Mouse (Mus musculus) neural tube, embryonic 13.5 days (tissue): ENCODE results near the gene Slc11a2. TPM values are rescaled to one million over a fixed set of nuclear protein-coding genes. Genes with fewer than 3 reads are reported as not detected.
"Not testable (repeated sequence)": the region's sequence is repeated elsewhere in the genome, so short reads cannot be mapped to it uniquely, and the experiment has no call there.

Experiments
- ATAC-seq: fragments of 200-750 bp; cut with Nextera tagmentation; 2 replicates; pipeline ENCODE4 v1.8.0; 2017; ENCODE audit warnings: low read depth, mild to moderate bottlenecking, moderate TSS enrichment, moderate library complexity
- H3K27ac ChIP-seq: fragments of 300-500 bp; sonication (generic); replicated peaks from 2 replicates; pipeline ENCODE4 v1.5.1; 2015; ENCODE audit warnings: moderate library complexity, mild to moderate bottlenecking, inconsistent platforms
- H3K27me3 ChIP-seq: fragments of 300-500 bp; sonication (generic); 2 replicates; pipeline ENCODE4 v1.6.1; 2015; ENCODE audit warnings: mild to moderate bottlenecking, inconsistent platforms
- H3K36me3 ChIP-seq: fragments of 300-500 bp; sonication (generic); 2 replicates; pipeline ENCODE4 v1.6.1; 2015; ENCODE audit warnings: mild to moderate bottlenecking, inconsistent platforms
- H3K4me1 ChIP-seq: fragments of 300-500 bp; sonication (generic); replicated peaks from 2 replicates; pipeline ENCODE4 v1.6.1; 2015; ENCODE audit warnings: inconsistent platforms
- H3K4me2 ChIP-seq: fragments of 300-500 bp; sonication (generic); 2 replicates; pipeline ENCODE4 v1.6.1; 2015; ENCODE audit warnings: inconsistent platforms, mild to moderate bottlenecking, moderate library complexity
- H3K4me3 ChIP-seq: fragments of 300-500 bp; sonication (generic); 2 replicates; pipeline ENCODE4 v1.5.1; 2015; ENCODE audit warnings: mild to moderate bottlenecking, inconsistent platforms
- H3K9ac ChIP-seq: fragments of 300-500 bp; sonication (generic); 2 replicates; pipeline ENCODE4 v1.6.1; 2015; ENCODE audit warnings: moderate library complexity, mild to moderate bottlenecking, inconsistent platforms
- H3K9me3 ChIP-seq: fragments of 300-500 bp; sonication (generic); 2 replicates; pipeline ENCODE4 v1.6.1; 2016; ENCODE audit warnings: inconsistent platforms
- WGBS: fragments of 180-500 bp; shearing (Covaris S2); methylation state at CpG from one replicate; pipeline ENCODE4 v1.1.7; 2015; 5-methylcytosine and 5-hydroxymethylcytosine counted together
- polyA plus RNA-seq: library from polyadenylated mRNA; unstranded; fragments of >200 nt; fragmentation: Nextera tagmentation; extraction: Ambion mirVana; gene quantifications from 2 replicates; pipeline ENCODE4 v1.2.1, GENCODE M21; 2015

The Slc11a2 gene
- polyA plus RNA-seq, 1 experiment from 2014 or later = 23.4 TPM

DNA sequence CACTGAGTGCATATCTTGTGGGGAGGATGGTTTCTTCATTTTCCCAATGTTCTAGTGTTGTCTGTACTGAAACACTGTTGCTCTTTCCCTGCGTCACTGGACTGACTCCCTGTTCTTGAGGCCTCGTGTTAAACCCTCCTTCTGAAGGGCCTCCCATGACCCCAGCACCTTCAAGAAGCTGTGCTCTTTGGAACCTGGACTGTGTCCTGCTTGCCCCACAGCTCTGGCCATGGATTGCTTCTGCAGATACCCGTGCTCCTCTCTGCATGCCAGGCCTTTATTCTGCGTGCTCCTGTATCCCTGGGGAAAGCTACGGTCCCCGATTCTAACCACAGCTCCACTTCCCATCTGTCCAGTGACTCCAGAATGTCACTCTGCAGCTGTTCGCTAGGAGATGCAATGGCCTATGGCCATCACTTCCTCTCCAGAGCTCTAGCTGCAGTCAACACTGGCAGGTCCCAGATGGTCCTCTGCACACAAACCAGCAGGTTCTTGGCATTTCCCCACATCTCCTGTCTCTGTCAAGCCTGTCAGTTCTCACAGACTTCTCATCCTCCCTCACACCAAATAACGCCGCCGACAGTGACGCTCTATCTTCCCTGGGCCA, 5.2 kb upstream of the Slc11a2 start:
- Histone ChIP-seq H3K27ac (no peak overlapping the region), H3K4me1 (no peaks in the 10 kb centered on the region), H3K27me3 (peaks cover 13% of the 10 kb centered on the region), H3K9me3 (no peaks in the 10 kb centered on the region), H3K4me3 (no peak overlapping the region), H3K9ac (no peak overlapping the region), H3K4me2 (no peak overlapping the region), H3K36me3 (no peaks in the 10 kb centered on the region)
- WGBS = 72% methylated on average over 11 of the region's 11 CpGs
- no peak for ATAC-seq

DNA sequence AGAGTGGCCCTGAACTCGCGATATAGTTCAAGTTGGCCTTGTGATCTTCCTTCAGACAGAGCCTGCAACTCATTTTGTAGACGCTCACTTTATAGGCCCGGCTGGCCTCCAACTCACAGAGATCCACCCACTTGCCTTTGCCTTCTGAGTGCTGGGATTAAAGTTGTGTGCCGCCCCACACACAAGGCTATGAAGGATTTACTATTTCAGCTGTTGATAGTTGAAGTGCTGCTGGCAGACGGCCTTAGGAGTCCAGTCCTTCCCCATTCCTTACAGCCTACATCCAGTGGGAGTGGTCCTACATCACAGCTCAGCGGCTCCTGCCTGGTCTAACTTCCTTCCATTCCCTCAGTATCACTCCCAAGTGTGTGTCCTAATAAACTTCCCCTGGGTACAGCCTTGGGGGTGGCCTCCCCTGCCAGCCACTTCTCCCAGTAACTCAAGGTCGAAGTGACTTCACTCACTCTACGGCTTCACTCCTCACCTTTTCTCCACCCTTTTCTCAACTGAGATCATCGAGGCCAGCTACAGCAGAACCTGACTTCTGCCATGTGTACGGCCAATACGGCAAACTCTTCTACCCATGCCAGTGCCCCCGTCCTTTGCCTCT, 3.5 kb upstream of the Slc11a2 start:
- Histone ChIP-seq H3K9ac (no peak overlapping the region), H3K9me3 (no peaks in the 10 kb centered on the region), H3K4me2 (no peak overlapping the region), H3K27ac (no peak overlapping the region), H3K36me3 (no peaks in the 10 kb centered on the region), H3K27me3 (peaks cover 29% of the 10 kb centered on the region), H3K4me3 (no peak overlapping the region), H3K4me1 (peaks cover 14% of the 10 kb centered on the region)
- WGBS = 80% methylated on average over 13 of the region's 13 CpGs
- ATAC-seq = no peak

- peaks cover 29% of the 10 kb centered on the region for H3K27me3 ChIP-seq
- H3K27ac ChIP-seq = no peak overlapping the region
- peak overlapping the region; percentile 80 for H3K4me2 ChIP-seq
- no peaks in the 10 kb centered on the region for H3K9me3 ChIP-seq
- H3K4me3 ChIP-seq = peak overlapping the region; percentile 91
- no peaks in the 10 kb centered on the region for H3K36me3 ChIP-seq
- H3K4me1 ChIP-seq = peaks cover 50% of the 10 kb centered on the region
- H3K9ac ChIP-seq = peak overlapping the region; percentile 64
- no peak for ATAC-seq
- WGBS = 3% methylated on average over 14 of the region's 14 CpGs
Observed at GRCm38 (mm10) chr15:100423916-100424315, 956 bp downstream of the Slc11a2 start.

DNA sequence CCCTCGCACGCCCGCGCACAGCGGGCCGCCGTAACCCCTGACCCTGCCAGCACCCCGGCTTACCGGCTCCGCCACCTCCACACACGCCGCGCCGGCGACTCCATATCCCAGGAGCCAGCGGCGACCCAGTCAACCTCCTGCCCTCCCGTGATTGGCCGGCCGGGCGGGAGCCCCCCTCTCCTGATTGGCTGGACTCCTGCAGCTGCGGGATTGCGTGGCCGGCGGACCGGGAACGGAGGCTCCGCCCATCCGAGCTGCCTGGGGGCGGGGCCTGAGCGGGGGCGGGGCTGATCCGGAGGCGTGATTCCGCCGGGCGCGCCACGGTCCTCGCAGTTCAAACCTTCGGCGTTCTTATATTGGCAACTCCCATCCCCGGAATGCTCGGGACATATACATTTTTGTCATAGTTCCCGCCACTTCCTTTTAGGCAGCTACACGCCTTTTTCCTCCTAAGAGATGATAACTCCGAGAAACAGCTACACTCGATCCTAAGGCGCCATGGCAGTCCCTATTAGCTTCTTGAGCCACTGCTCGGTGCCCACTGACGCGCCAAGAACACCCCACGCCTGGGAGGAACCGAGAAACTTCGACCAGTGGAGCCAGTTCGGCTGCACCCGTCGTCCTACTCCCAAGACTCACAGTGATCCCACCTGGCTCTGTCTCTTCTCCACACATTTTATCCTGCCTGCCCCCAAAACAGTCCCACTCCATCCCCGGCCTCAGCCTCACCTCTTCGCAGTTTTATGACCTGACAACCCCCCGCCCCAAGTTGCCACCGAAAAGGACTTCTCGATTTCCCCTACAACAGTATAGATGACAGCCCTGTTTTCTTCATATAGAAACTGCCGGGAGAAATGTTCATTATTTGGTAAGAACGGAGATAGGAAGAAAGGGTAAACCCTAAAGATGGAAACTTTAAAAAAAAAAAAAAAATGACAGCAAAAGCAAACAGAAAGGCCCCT, 1.7 kb downstream of the Slc11a2 start:
- WGBS = 1% methylated on average over 61 of the region's 65 CpGs

DNA sequence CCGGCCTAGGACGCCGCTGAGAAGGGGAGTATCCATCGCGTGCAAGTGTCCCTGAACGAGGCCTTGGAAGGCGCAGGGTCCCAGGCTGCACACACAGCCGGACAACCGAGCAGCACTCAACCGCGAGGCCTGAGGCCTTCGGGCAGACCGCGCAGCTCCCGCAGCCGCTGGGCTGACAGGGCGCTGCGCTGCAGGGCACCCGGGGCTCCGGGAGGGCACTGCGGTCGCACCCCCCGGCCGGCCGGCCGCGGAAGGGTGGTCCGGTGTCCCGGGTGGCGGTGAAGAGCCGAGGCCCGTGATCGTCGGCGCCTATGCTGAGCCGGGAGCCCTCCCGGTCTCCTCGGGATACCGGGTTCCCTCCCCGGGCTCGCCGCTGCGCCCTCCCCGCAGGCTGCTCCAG, 2.4 kb downstream of the Slc11a2 start:
- Histone ChIP-seq H3K9me3 (no peaks in the 10 kb centered on the region), H3K4me2 (peak overlapping the region; percentile 80), H3K27ac (peak overlapping the region; percentile 52), H3K4me1 (peaks cover 58% of the 10 kb centered on the region), H3K27me3 (peaks cover 29% of the 10 kb centered on the region), H3K36me3 (no peaks in the 10 kb centered on the region), H3K9ac (peak overlapping the region; percentile 97), H3K4me3 (peak overlapping the region; percentile 91)
- peak; percentile 85 for ATAC-seq
- under 1% methylated on average over 43 of the region's 44 CpGs for WGBS

More for the DNA sequence above, 1.7 kb downstream of the Slc11a2 start:
- Histone ChIP-seq H3K9ac (peak overlapping the region; percentile 97), H3K4me3 (peak overlapping the region; percentile 91), H3K4me1 (peaks cover 55% of the 10 kb centered on the region), H3K9me3 (no peaks in the 10 kb centered on the region), H3K36me3 (no peaks in the 10 kb centered on the region), H3K27me3 (peaks cover 29% of the 10 kb centered on the region), H3K4me2 (peak overlapping the region; percentile 80), H3K27ac (peak overlapping the region; percentile 52)
- peak; percentile 97 for ATAC-seq

DNA sequence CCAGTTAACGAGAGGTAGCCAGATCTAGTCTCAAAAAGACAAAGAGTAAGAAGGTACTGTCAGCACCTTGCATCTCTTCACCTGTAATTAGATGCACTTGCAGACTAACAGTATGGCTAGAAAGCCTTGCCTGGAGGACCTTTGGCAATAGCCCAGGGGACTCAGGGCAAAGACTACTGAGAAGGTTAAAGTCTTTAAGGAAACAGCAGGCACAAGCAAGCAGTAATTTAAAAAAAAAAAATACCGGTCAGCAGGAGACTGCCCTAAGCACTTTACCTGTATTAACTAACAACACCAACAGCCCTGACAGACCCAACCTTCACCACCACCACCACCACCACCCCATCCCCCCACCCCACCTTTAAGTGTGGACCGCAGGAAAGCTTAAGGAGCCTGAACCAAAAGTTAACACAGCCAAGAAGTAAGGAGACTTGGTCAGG, 3.1 kb downstream of the Slc11a2 start, which contains the start of gene Gm5475:
Gene Gm5475, plus strand, starts transcription at position 390 of the 440 bp plus-strand sequence.
- peak within 1 kb of the TSS; percentile 91 for H3K4me3 ChIP-seq

DNA sequence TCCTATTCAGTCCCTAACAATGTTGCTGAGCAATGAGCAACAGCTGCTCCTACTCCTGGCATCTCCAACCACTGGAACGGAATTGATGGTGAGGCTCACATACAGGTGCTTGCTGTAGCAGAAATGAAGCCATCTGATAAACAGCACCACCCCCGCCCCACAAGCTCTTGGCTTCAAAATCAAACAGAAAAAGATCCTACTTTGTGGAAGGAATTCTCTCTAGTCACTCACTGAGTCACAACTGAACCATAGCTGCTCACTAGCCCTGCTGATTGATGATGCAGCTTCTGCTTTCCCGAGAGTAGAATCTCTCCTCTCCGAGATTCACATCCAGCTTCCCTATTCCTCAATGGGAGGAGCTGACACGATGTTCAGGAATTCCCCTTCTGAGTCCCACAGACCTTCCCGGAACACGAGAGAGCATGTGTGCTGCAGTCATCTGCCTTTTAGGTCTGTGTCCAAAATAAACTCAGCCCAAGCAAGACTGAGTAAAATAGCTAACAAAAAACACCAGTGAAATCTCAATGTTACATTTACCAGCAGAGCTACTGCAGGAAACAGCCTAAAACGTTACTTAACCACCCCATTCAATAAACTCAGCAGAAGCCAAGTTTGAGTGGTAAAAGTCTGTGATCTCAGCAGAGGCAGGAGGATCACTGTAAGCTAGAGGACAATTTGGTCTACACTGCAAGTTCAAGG, 3.7 kb downstream of the Slc11a2 start:
- H3K9ac ChIP-seq = peak overlapping the region; percentile 97
- no peaks in the 10 kb centered on the region for H3K36me3 ChIP-seq
- H3K9me3 ChIP-seq = no peaks in the 10 kb centered on the region
- peaks cover 28% of the 10 kb centered on the region for H3K27me3 ChIP-seq
- 50% methylated on average over 8 of the region's 8 CpGs for WGBS
- peak overlapping the region; percentile 80 for H3K4me2 ChIP-seq
- peak overlapping the region; percentile 91 for H3K4me3 ChIP-seq
- peaks cover 58% of the 10 kb centered on the region for H3K4me1 ChIP-seq
- ATAC-seq = no peak
- H3K27ac ChIP-seq = no peak overlapping the region

More for the DNA sequence above, 3.1 kb downstream of the Slc11a2 start, which contains the start of gene Gm5475:
- peaks cover 29% of the 10 kb centered on the region for H3K27me3 ChIP-seq
- H3K9ac ChIP-seq = peak within 1 kb of the TSS; percentile 97
- 38% methylated on average over 3 of the region's 3 CpGs for WGBS
- not testable (repeated sequence) for H3K36me3 ChIP-seq, H3K9me3 ChIP-seq, ATAC-seq
- H3K4me2 ChIP-seq = peak within 1 kb of the TSS; percentile 80
- H3K27ac ChIP-seq = peak within 1 kb of the TSS; percentile 52
- H3K4me1 ChIP-seq = peaks cover 58% of the 10 kb centered on the region

- Histone ChIP-seq H3K4me1 (peaks cover 62% of the 10 kb centered on the region), H3K9me3 (no peaks in the 10 kb centered on the region), H3K27me3 (peaks cover 17% of the 10 kb centered on the region), H3K4me3 (no peak overlapping the region), H3K27ac (no peak overlapping the region), H3K36me3 (no peaks in the 10 kb centered on the region), H3K4me2 (0 out of 2 replicates have a peak overlapping the region, but pooled peaks have one; percentile 13), H3K9ac (0 out of 2 replicates have a peak overlapping the region, but pooled peaks have one; percentile 38)
- 76% methylated on average over 9 of the region's 9 CpGs for WGBS
- ATAC-seq = no peak
Observed at GRCm38 (mm10) chr15:100419901-100420745, 4.7 kb downstream of the Slc11a2 start.

- H3K4me3 ChIP-seq = no peak overlapping the region
- peaks cover 9% of the 10 kb centered on the region for H3K27me3 ChIP-seq
- no peak for ATAC-seq
- H3K4me1 ChIP-seq = peaks cover 57% of the 10 kb centered on the region
- no peaks in the 10 kb centered on the region for H3K9me3 ChIP-seq
- no peak overlapping the region for H3K4me2 ChIP-seq
- H3K27ac ChIP-seq = no peak overlapping the region
- no peaks in the 10 kb centered on the region for H3K36me3 ChIP-seq
- H3K9ac ChIP-seq = no peak overlapping the region; the same call in 1 of the 2 replicates
- WGBS = 75% methylated on average over 8 of the region's 8 CpGs
Observed at GRCm38 (mm10) chr15:100419311-100419710, 5.6 kb downstream of the Slc11a2 start.

GRCm38 (mm10) chr15:100417854-100418450, 6.9 kb downstream of the Slc11a2 start:
- 88% methylated on average over 9 of the region's 9 CpGs for WGBS

More at GRCm38 (mm10) chr15:100417854-100418450, 6.9 kb downstream of the Slc11a2 start:
- H3K9ac ChIP-seq = no peak overlapping the region
- no peaks in the 10 kb centered on the region for H3K36me3 ChIP-seq
- ATAC-seq = no peak
- H3K4me1 ChIP-seq = peaks cover 46% of the 10 kb centered on the region
- H3K27me3 ChIP-seq = no peaks in the 10 kb centered on the region
- no peak overlapping the region for H3K27ac ChIP-seq
- H3K9me3 ChIP-seq = no peaks in the 10 kb centered on the region
- H3K4me2 ChIP-seq = no peak overlapping the region
- no peak overlapping the region for H3K4me3 ChIP-seq
